Mouse (Mus musculus): ENCODE data around the gene Ceacam16.

DNA sequence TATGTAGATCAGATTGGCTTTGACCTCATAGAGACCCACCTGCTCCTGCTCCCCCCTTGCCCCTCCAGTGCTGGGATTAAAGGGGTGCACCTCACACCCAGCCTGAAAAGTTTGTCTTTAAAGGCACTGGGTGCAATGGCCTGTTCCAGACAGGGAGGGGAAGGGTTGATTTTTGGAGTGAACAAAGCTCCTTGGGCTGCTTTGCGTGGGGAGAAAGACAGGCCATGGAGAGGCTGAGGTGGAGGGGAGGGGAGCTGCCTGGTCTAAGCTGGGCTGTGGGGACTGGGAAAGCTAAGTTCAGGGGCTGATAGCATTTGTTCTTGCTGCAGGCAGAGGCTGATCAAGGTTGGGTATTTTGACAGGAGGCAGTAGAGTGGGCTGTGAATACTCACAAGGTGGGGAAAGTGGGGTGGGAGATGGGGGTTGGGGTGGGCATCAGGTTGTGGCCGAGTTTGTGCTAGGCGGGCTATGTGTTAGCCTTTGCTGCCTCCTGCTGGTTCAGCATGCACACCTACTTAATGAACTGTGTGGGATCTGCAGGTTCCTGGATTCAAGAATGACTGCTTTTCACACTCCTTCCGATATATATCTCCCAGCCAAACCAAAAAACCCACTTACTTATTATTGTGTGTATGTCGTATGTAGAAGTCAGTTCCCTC lies 11.0 kb upstream of the Ceacam16 start:
- no peak for TF ChIP-seq POLR2A (IDR thresholded peaks at IDR 0.05; ENCODE audit: control insufficient read depth, extremely low read depth, insufficient read depth, low read length, poor library complexity)
- TF ChIP-seq CTCF (IDR thresholded peaks at IDR 0.05; ENCODE audit: borderline replicate concordance, control insufficient read depth, extremely low read depth, insufficient read depth, low read length, poor library complexity), result peak; percentile 27; the same call in 1 of the 2 replicates

Data from thymus, adult 2 months (tissue).